8 mouse cellular contexts compared by ENCODE assay signal in the genomic region with DNA sequence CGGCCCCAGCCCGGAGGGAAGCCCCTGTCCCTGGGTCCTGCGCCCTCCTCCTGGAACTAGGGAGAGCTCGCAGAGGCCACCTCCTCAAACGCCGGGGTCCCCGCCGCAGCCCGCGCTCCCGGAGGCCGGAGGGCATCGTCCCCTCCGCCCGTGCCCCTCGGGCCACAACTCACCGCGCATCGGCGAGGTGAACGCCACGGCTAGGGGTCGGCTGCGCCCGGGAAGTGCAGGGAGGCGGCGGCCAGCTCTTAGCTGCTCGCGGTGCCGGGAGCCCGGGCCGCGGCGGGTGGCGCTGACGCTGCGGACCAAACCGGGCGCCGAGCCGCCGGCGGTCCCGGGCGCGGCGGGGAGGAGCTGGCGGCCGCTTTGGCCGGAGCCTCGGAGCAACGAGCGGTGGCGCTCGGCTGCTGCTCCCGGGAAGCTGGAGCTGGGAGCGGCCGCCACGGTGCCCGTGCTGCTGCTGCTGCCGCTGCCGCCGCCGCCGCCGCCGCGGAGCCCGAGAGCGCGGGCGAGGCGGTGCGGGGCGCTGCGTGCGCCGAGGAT. TPM values are rescaled to one million over a fixed set of nuclear protein-coding genes. Genes with fewer than 3 reads are reported as not detected.
A peak's percentile ranks its signal among the peaks of the same experiment; 100 is the strongest.
DNase-seq lines count a peak whose midpoint lies in the region; ATAC-seq and TF ChIP-seq lines count a peak whose summit lies in the region.

No protein-coding gene starts in this region.

- H3K27me3 ChIP-seq in heart, embryonic 11.5 days (ENCODE audit: control insufficient read depth, insufficient read depth, low read length): peaks cover 96% of the 10 kb centered on the region
- H3K27me3 ChIP-seq in C2C12 (ENCODE audit: control insufficient read depth, insufficient read depth, insufficient read length): peaks cover 100% of the 10 kb centered on the region
- H3K27me3 ChIP-seq in intestine, embryonic 14.5 days (replicated peaks; ENCODE audit: control insufficient read depth, insufficient read depth, low read length): peaks cover 87% of the 10 kb centered on the region
- peaks cover 66% of the 10 kb centered on the region for H3K27me3 ChIP-seq in neural tube, embryonic 12.5 days (replicated peaks)

- ATAC-seq in heart, embryonic 11.5 days (replicated peaks; ENCODE audit: insufficient number of reproducible peaks, low FRiP score, low TSS enrichment): no peak
- no peak; the same call in 1 of the 2 replicates for ATAC-seq in intestine, embryonic 14.5 days (replicated peaks; ENCODE audit: low FRiP score, low TSS enrichment, low read depth)
- no peak for ATAC-seq in neural tube, embryonic 12.5 days (ENCODE audit: low FRiP score, low read depth)

- no peak for TF ChIP-seq POLR2A in cortical plate, adult 2 months (IDR thresholded peaks at IDR 0.05; ENCODE audit: extremely low read depth, insufficient read depth, low read length)

- H3K79me2 ChIP-seq in C2C12 (ENCODE audit: control insufficient read depth, insufficient read depth): no peaks in the 10 kb centered on the region

- no peaks in the 10 kb centered on the region for H3K36me3 ChIP-seq in heart, embryonic 11.5 days (ENCODE audit: control insufficient read depth, insufficient read depth, low read length)
- no peaks in the 10 kb centered on the region for H3K36me3 ChIP-seq in C2C12 (ENCODE audit: control insufficient read depth, insufficient read depth)
- no peaks in the 10 kb centered on the region for H3K36me3 ChIP-seq in intestine, embryonic 14.5 days (ENCODE audit: control insufficient read depth, insufficient read depth, low read length)
- no peaks in the 10 kb centered on the region for H3K36me3 ChIP-seq in neural tube, embryonic 12.5 days

- H3K9me3 ChIP-seq in heart, embryonic 11.5 days (replicated peaks; ENCODE audit: control insufficient read depth, low read length): no peaks in the 10 kb centered on the region
- no peaks in the 10 kb centered on the region for H3K9me3 ChIP-seq in intestine, embryonic 14.5 days (ENCODE audit: control insufficient read depth, low read length)
- no peaks in the 10 kb centered on the region for H3K9me3 ChIP-seq in neural tube, embryonic 12.5 days

- no peaks in the 10 kb centered on the region for H3K79me3 ChIP-seq in C2C12 (ENCODE audit: low read depth)

- no peak for TF ChIP-seq CTCF in C2C12 (IDR thresholded peaks at IDR 0.05; ENCODE audit: control insufficient read depth, insufficient read depth, insufficient read length)
- TF ChIP-seq CTCF in cortical plate, adult 2 months (IDR thresholded peaks at IDR 0.05; ENCODE audit: extremely low read depth, insufficient read depth, low read length): no peak

- H3K4me2 ChIP-seq in heart, embryonic 11.5 days: peak overlapping the region; percentile 100
- peak overlapping the region; percentile 98 for H3K4me2 ChIP-seq in intestine, embryonic 14.5 days (ENCODE audit: low read length)
- peak overlapping the region; percentile 97 for H3K4me2 ChIP-seq in neural tube, embryonic 12.5 days (replicated peaks)

- peaks cover 14% of the 10 kb centered on the region for H3K4me1 ChIP-seq in heart, embryonic 11.5 days (ENCODE audit: control insufficient read depth, insufficient read depth, low read length)
- no peaks in the 10 kb centered on the region for H3K4me1 ChIP-seq in cortical plate, adult 2 months (ENCODE audit: control insufficient read depth, insufficient read depth, low read length)
- peaks cover 12% of the 10 kb centered on the region; the same call in 1 of the 2 replicates for H3K4me1 ChIP-seq in intestine, embryonic 14.5 days (replicated peaks; ENCODE audit: control insufficient read depth, insufficient read depth, low read length)
- H3K4me1 ChIP-seq in neural tube, embryonic 12.5 days: peaks cover 28% of the 10 kb centered on the region

- H3ac ChIP-seq in C2C12 (ENCODE audit: control insufficient read depth, insufficient read length, low read depth): no peak overlapping the region

- peak overlapping the region; percentile 64 for H3K4me3 ChIP-seq in heart, embryonic 11.5 days (ENCODE audit: low read depth, low read length)
- peak overlapping the region; percentile 11 for H3K4me3 ChIP-seq in C2C12 (ENCODE audit: insufficient read depth, poor library complexity, severe bottlenecking)
- peak overlapping the region; percentile 58 for H3K4me3 ChIP-seq in cortical plate, adult 2 months (ENCODE audit: insufficient read depth, low read length)
- H3K4me3 ChIP-seq in intestine, embryonic 14.5 days (ENCODE audit: low read depth, low read length): peak overlapping the region; percentile 52
- peak overlapping the region; percentile 69 for H3K4me3 ChIP-seq in neural tube, embryonic 12.5 days

- H3K9ac ChIP-seq in heart, embryonic 11.5 days (ENCODE audit: low read depth, low read length): no peak overlapping the region
- H3K9ac ChIP-seq in intestine, embryonic 14.5 days (ENCODE audit: low read length): peak overlapping the region; percentile 22; the same call in 1 of the 2 replicates
- peak overlapping the region; percentile 79 for H3K9ac ChIP-seq in neural tube, embryonic 12.5 days

- under 1% methylated on average over 68 of the region's 78 CpGs for WGBS in heart, embryonic 11.5 days (ENCODE audit: insufficient replicate concordance)
- WGBS in intestine, embryonic 14.5 days: under 1% methylated on average over 59 of the region's 78 CpGs
- under 1% methylated on average over 71 of the region's 78 CpGs for WGBS in neural tube, embryonic 12.5 days

- DNase-seq in heart, adult 9 months (ENCODE audit: low spot score in 2 of 2): no peak
- DNase-seq in intestine, embryonic 14.5 days (ENCODE audit: low spot score): no peak
- DNase-seq in Muller cell, postnatal 12 days (ENCODE audit: inconsistent ontology term): no peak
- no peak for DNase-seq in c-Kit-positive CD71-positive TER-119-positive erythroid progenitor cells, embryonic 14.5 days (ENCODE audit: low spot score)

- no peak overlapping the region for H3K27ac ChIP-seq in heart, embryonic 11.5 days (ENCODE audit: low read depth, low read length)
- 0 out of 2 replicates have a peak overlapping the region, but pooled peaks have one; percentile 9 for H3K27ac ChIP-seq in cortical plate, adult 2 months (ENCODE audit: insufficient read depth, low read length)
- H3K27ac ChIP-seq in intestine, embryonic 14.5 days (ENCODE audit: low read depth): no peak overlapping the region
- H3K27ac ChIP-seq in neural tube, embryonic 12.5 days: 0 out of 2 replicates have a peak overlapping the region, but pooled peaks have one; percentile 20

TF ChIP-seq in C2C12, 6 proteins besides CTCF, POLR2A, EP300 and RAD21:
- no peak for TF ChIP-seq MYOD1 (IDR thresholded peaks at IDR 0.05; ENCODE audit: control insufficient read depth, insufficient read length, low read depth)
- TF ChIP-seq USF1 (IDR thresholded peaks at IDR 0.05; ENCODE audit: low read depth): no peak
- no peak for TF ChIP-seq MAX (IDR thresholded peaks at IDR 0.05)
- TF ChIP-seq MYOG (IDR thresholded peaks at IDR 0.05; ENCODE audit: control insufficient read depth, extremely low read depth, insufficient read length): no peak
- TF ChIP-seq FOSL1 (IDR thresholded peaks at IDR 0.05; ENCODE audit: insufficient read depth, low read length, poor library complexity, severe bottlenecking): no peak
- TF ChIP-seq CEBPB (IDR thresholded peaks at IDR 0.05; ENCODE audit: low read depth): no peak

RNA-seq across cellular contexts. Expression of a gene that starts 8.5 kb away (rescaled TPM):
- polyA plus RNA-seq in heart, embryonic 11.5 days (2014; fragmentation: Nextera tagmentation; extraction: Ambion mirVana): 0.06 and 0.07 TPM in 2 replicates
- polyA plus RNA-seq in C2C12 (2012; fragmentation: generic; extraction: Trizol): not detected
- 18.7 and 21.6 TPM in 2 replicates for polyA plus RNA-seq in cortical plate, adult 2 months (2012; rRNA removed)
- 0.20 and 0.22 TPM in 2 replicates for polyA plus RNA-seq in intestine, embryonic 14.5 days (2014; fragmentation: Nextera tagmentation; extraction: Ambion mirVana)
- polyA plus RNA-seq in neural tube, embryonic 12.5 days (2016; fragmentation: Nextera tagmentation; extraction: Ambion mirVana): 2.7 and 3.4 TPM in 2 replicates

RNA-seq across cellular contexts. Expression of a gene that starts 43.6 kb away (rescaled TPM):
- 261 and 278 TPM in 2 replicates for polyA plus RNA-seq in heart, embryonic 11.5 days (2014; fragmentation: Nextera tagmentation; extraction: Ambion mirVana)
- 397 TPM for polyA plus RNA-seq in C2C12 (2012; fragmentation: generic; extraction: Trizol)
- 73.3 and 75.1 TPM in 2 replicates for polyA plus RNA-seq in cortical plate, adult 2 months (2012; rRNA removed)
- 384 and 389 TPM in 2 replicates for polyA plus RNA-seq in intestine, embryonic 14.5 days (2014; fragmentation: Nextera tagmentation; extraction: Ambion mirVana)
- polyA plus RNA-seq in neural tube, embryonic 12.5 days (2016; fragmentation: Nextera tagmentation; extraction: Ambion mirVana): 196 and 214 TPM in 2 replicates

RNA-seq across cellular contexts. Expression of a gene that starts 52.9 kb away (rescaled TPM):
- 18.1 and 18.3 TPM in 2 replicates for polyA plus RNA-seq in heart, embryonic 11.5 days (2014; fragmentation: Nextera tagmentation; extraction: Ambion mirVana)
- 37.9 TPM for polyA plus RNA-seq in C2C12 (2012; fragmentation: generic; extraction: Trizol)
- polyA plus RNA-seq in cortical plate, adult 2 months (2012; rRNA removed): 109 and 112 TPM in 2 replicates
- 37.1 and 37.4 TPM in 2 replicates for polyA plus RNA-seq in intestine, embryonic 14.5 days (2014; fragmentation: Nextera tagmentation; extraction: Ambion mirVana)
- polyA plus RNA-seq in neural tube, embryonic 12.5 days (2016; fragmentation: Nextera tagmentation; extraction: Ambion mirVana): 25.0 and 30.9 TPM in 2 replicates

Comparison
In these comparisons a context has a peak if more than half of its experiments do, and no peak if none do; other contexts are left out.
1. H3K27ac ChIP-seq: peak in cortical plate, adult 2 months (single experiment) and neural tube, embryonic 12.5 days (single experiment); none in heart, embryonic 11.5 days (single experiment) and intestine, embryonic 14.5 days (single experiment).
2. H3K4me3 ChIP-seq: peak in every context shown above with its lines; median percentile 69 in neural tube, embryonic 12.5 days; 64 in heart, embryonic 11.5 days; 58 in cortical plate, adult 2 months; 52 in intestine, embryonic 14.5 days; 11 in C2C12.
3. Peak in every context shown above with its lines, with median percentiles within 50 percentile points of each other: H3K4me2 ChIP-seq.